Mouse (Mus musculus) heart, adult 10 weeks (tissue): ENCODE results near the gene Fbxw5. TPM values are rescaled to one million over a fixed set of nuclear protein-coding genes. Genes with fewer than 3 reads are reported as not detected.

Experiments
- polyA plus RNA-seq: library from polyadenylated mRNA; stranded (reverse); fragments of 350-450 nt; fragmentation: Illumina TruSeq; extraction: RNeasy Lipid Tissue Mini Kit (QIAGEN cat#74804); gene quantifications from one replicate; pipeline ENCODE4 v1.2.3, GENCODE M21; 2014; ENCODE audit warnings: low read depth, low replicate concordance

Gene Fbxw5
- 77.7 TPM for polyA plus RNA-seq

DNA sequence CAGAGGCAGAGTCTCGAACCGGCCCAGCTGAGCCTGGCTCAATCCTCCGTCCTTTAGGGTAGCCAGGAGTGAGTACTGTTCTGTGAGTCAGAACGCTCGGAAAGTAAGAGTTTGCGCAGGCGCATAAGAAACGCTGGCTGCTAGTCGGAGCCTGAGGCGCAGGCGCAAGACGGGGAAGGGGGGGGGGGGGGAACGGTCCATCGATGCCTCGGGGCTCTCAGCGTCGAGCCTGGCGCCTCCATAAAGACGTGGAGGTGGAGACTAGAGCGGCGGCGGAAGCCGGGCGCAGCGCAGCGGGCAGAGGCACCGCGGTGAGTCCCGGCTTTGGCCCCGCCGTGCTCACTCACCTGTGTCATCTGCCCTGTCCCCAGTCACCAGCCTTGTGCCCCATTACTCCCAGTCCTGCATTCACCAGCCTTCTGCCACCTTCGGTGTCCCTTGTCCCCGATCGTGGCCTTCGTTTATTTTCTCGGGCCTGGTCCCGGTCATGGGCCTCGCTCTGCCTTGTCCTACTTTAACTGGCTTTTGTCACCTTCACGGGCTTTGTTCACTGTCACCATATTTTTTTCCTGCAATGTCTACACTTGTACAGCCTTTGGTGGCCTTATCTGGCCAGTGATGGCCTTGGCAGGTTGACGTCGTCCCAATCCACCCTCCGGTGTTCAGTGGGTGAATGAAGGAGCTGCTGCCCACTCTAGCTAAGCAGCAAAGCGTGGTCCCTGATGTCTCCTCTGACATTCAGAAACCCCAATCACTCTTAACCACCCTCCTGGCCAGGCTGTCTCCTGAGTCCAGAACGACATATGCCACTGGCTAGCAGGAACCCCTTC lies at the start of gene Fbxw5:
Gene Fbxw5, plus strand, starts transcription at position 175 of the 830 bp plus-strand sequence.

DNA sequence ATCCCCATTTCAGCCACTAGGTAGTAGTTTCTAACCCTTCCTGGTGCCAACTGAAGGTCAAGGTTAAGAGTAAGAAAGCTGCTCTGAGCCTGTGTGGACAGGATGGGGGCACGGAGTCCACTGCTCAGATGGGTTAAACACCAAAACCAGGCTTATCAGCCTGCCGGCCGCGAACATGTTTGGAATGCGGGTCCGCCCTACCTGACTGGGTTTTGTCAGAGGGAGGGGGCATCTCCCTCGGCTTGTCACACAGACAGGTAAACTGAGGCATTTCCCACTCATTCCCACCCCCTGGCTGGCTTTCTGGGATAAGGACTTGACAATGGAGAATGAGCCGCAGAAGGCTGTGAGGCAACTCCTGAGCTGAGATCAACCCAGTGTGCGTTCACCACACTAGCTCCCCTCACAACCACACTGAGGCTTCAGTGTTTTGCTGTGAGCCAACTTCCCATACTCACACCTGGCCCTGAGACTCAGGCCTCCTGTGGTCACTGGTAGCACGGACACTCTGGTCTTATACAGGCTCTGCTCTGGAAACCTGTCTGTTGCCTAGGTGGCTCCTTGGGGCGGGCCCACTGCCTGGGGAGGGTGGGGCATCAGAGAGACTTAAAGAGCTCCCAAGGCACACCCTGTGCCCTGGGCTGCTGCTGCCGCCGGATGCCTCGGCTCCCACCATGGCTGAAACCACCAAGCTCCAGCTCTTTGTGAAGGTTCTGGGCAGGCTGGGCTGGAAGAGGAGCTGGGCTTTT lies 44.2 kb upstream of the Fbxw5 start, which contains the start of gene Clic3:
Gene Clic3, plus strand, starts transcription at position 634 of the 749 bp plus-strand sequence.

DNA sequence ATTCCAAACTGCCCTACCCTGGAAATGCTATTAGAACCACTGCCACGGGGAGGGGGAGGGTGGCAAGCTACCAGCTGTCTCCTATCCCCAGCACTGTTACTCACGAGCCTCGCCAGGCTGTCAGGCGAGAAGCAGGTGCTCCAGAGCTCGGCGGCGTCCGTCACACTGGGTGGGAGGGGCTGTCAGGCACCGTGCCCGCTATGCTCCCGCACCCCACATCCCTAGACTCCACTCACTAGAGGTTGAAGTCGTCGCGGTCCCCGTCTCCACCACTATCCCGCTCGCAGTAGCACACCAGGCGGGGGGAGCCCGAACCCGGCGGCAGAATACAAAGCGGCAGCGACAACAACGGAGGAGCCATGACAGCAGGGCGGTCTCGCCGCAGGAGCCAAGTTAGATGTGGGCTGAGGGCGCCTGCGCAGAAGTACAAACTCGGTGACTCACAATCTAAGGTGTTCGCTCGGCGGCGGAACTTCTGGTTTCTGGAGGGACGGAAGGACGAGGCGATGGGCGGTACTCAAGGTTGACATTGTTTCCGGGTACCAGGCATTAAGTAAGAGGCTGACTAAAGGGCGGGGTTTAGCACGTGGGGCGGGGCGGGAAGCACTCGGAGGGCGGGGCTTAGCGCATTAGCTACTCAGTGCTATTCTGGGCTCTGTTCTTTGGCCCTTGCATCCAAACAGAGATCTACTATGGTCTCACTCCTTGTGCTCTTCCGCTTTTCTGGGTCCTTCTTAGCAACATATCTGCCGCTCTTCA lies 39.8 kb upstream of the Fbxw5 start, which contains the start of gene Paxx:
Gene Paxx, minus strand, starts transcription at position 544 of the 759 bp plus-strand sequence.

DNA sequence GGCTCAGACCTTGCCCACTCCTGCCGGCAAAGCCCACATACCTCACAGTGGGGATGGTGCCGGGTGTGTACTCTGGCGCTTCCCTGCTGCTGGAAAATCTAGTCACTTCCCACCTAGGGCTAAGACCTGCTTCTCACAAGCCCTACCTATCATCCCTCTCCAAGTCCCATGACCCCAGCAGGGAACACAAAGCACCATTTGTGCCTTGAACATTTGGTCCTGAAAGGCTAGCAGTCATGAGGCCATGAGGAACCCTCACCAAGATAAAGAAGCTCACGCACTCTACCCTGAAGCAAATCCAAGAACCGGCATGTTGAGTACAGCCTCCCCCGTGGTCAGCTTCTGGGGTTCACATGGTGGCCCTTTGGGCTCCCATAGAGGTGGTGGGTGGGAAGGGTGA lies 30.6 kb upstream of the Fbxw5 start, which contains the start of gene Ptgds:
Gene Ptgds, minus strand, starts transcription at position 78 of the 400 bp plus-strand sequence.

DNA sequence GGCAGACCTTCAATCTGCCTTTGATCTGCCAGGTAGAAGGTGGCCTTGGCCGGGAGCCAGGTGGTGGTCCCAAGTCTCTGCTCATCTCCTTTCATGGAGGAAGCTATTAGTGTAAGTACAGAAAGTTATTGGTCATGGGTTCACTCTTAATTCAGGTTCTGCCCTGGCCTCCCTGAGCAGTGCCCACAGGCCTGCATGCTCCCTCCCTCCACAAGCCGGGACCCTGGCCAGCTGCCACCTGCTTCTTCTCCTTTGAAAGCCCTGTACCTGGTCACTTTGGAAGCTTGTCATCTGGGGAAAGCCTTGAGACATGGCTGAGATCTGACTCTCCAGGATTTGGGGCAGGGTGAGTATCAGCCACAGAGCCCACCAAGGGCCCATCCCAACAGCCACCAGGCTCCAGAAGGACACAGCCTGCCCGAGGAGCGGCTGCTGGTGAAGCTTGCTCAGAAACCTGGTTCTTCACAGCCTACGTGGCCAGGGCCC lies 7.0 kb upstream of the Fbxw5 start, which contains the start of gene Lcn12:
Gene Lcn12, minus strand, starts transcription at position 436 of the 486 bp plus-strand sequence.

DNA sequence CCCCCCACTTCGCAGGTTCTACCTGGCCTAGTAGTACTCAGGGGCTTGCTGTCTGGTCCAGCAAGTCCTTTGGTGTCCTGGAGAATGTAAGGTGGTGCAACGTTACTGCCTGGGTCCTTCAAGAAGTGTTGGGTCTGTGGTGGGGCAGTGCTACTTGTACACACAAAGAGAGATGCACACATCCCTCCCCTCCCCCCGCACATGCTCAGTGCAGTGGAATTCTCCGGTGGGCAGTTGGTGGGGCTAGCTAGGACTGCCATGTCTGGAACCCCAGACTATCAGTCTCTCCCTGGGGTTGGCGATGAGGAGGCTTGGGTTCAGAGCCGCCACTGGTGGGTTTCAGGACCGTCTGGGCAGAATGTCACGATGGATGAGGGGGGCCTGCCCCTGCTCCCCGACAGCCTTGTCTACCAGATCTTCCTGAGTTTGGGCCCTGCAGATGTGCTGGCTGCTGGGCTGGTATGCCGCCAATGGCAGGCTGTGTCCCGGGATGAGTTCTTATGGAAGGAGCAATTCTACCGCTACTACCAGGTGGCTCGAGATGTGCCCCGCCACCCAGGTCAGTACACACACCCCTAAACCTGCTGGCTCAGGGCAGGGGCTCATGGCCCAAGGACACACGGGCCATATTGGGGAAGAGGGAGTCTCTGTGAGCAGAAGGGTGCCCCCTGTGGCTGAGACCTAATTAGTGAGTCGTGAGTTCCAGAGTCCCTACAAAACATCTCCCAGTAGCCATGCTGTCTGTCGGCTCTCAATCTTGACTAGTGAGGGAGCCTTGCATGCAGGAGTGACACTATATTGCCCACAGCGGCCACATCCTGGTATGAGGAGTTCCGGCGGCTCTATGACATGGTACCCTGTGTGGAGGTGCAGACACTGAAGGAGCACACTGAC lies 1.3 kb downstream of the Fbxw5 start, which contains the start of gene C8g:
Gene C8g, minus strand, starts transcription at position 127 of the 894 bp plus-strand sequence.

DNA sequence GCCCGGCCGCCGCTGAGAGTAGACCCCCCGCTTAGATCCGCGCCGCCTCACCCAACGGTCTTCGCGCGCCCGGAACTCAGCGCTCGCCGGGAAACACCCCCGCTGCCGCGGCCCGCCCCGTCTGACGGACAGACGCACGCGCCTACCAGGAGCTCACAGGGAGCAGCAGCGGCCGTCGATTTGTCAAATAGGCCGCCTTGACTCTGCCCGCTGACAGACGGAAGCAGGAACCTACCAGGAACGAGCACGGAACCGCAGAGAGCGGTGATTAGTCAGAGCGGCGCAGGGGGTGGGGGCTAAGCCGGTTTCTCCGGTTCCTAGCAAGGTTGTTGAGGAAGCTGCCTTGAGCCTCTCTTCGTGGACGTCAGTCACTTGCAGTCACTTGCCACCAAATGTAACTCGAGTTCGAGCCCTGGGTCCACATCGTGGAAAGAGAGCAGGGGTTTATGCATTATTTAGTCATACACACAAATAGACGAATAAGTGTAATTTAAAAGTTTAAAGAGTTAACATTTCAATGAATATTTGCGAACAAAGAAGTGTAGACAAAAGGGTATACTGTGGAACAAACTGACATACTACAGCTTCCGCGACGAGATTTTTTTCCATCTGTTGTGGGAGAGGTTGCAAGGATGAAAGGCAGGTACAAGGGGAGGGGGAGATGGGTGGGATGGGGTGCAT lies 46.4 kb downstream of the Fbxw5 start, which contains the start of gene Traf2:
Gene Traf2, minus strand, starts transcription at position 130 of the 681 bp plus-strand sequence.

Other genes with a start within 250 kb of the Fbxw5 start
- gene Tmem203, start 245.3 kb upstream of the Fbxw5 start, polyA plus RNA-seq, result 9.8 TPM
- 3.3 TPM for gene Tprn, start 238.1 kb upstream of the Fbxw5 start, polyA plus RNA-seq
- 49.1 TPM for gene Ssna1, start 228.3 kb upstream of the Fbxw5 start, polyA plus RNA-seq
- 42.7 TPM for gene Anapc2, start 228.3 kb upstream of the Fbxw5 start, polyA plus RNA-seq
- not detected for gene Tmem210, start 212.6 kb upstream of the Fbxw5 start, polyA plus RNA-seq
- gene Lrrc26, start 210.8 kb upstream of the Fbxw5 start, polyA plus RNA-seq, result not detected
- gene Grin1, start 181.6 kb upstream of the Fbxw5 start, polyA plus RNA-seq, result not detected
- 21.4 TPM for gene Man1b1, start 168.4 kb upstream of the Fbxw5 start, polyA plus RNA-seq
- 6.7 TPM for gene Dpp7, start 144.4 kb upstream of the Fbxw5 start, polyA plus RNA-seq
- 8.8 TPM for gene Uap1l1, start 135.1 kb upstream of the Fbxw5 start, polyA plus RNA-seq
- gene Sapcd2, start 128.4 kb upstream of the Fbxw5 start, polyA plus RNA-seq, result not detected
- 16.2 TPM for gene Entpd2, start 104.9 kb upstream of the Fbxw5 start, polyA plus RNA-seq
- 36.7 TPM for gene Npdc1, start 101.4 kb upstream of the Fbxw5 start, polyA plus RNA-seq
- gene Fut7, start 77.5 kb upstream of the Fbxw5 start, polyA plus RNA-seq, result not detected
- 33.3 TPM for gene Abca2, start 72.0 kb upstream of the Fbxw5 start, polyA plus RNA-seq
- gene Clic3, start 43.9 kb upstream of the Fbxw5 start, polyA plus RNA-seq, result 1.3 TPM
- gene Paxx, start 39.7 kb upstream of the Fbxw5 start, polyA plus RNA-seq, result 27.9 TPM
- 1,706 TPM for gene Ptgds, start 30.7 kb upstream of the Fbxw5 start, polyA plus RNA-seq
- gene Lcn12, start 6.8 kb upstream of the Fbxw5 start, polyA plus RNA-seq, result not detected
- gene C8g, start 969 bp downstream of the Fbxw5 start, polyA plus RNA-seq, result 4.2 TPM
- 13.2 TPM for gene Traf2, start 46.2 kb downstream of the Fbxw5 start, polyA plus RNA-seq
- 280 TPM for gene Edf1, start 57.1 kb downstream of the Fbxw5 start, polyA plus RNA-seq
- gene Mamdc4, start 74.1 kb downstream of the Fbxw5 start, polyA plus RNA-seq, result 1.7 TPM
- gene Phpt1, start 74.5 kb downstream of the Fbxw5 start, polyA plus RNA-seq, result 91.0 TPM
- 0.08 TPM for gene Ajm1, start 81.0 kb downstream of the Fbxw5 start, polyA plus RNA-seq
- 77.4 TPM for gene Rabl6, start 107.8 kb downstream of the Fbxw5 start, polyA plus RNA-seq
- not detected for gene Ccdc183, start 116.9 kb downstream of the Fbxw5 start, polyA plus RNA-seq
- gene Tmem141, start 121.3 kb downstream of the Fbxw5 start, polyA plus RNA-seq, result 55.1 TPM
- gene Fcna, start 127.3 kb downstream of the Fbxw5 start, polyA plus RNA-seq, result 4.1 TPM
- gene Lcn8, start 152.4 kb downstream of the Fbxw5 start, polyA plus RNA-seq, result not detected
- gene Lcn5, start 157.2 kb downstream of the Fbxw5 start, polyA plus RNA-seq, result not detected
- gene Lcn6, start 176.0 kb downstream of the Fbxw5 start, polyA plus RNA-seq, result not detected
- gene Lcn10, start 182.0 kb downstream of the Fbxw5 start, polyA plus RNA-seq, result not detected
- gene Obp2a, start 199.3 kb downstream of the Fbxw5 start, polyA plus RNA-seq, result not detected
- gene Bmyc, start 206.0 kb downstream of the Fbxw5 start, polyA plus RNA-seq, result 16.2 TPM
- gene Obp2b, start 236.3 kb downstream of the Fbxw5 start, polyA plus RNA-seq, result not detected